Mouse (Mus musculus) mature B cell (primary cell): ENCODE results near the gene Ptpru.
"Not testable (repeated sequence)": the region's sequence is repeated elsewhere in the genome, so short reads cannot be mapped to it uniquely, and the experiment has no call there.

Experiments used
- in situ Hi-C: fragments of 300-500 bp; cut with MboI; formaldehyde crosslinking; loops from 2 replicates; pipeline ENCODE4 v1.14.3; 2019

Gene Ptpru

DNA sequence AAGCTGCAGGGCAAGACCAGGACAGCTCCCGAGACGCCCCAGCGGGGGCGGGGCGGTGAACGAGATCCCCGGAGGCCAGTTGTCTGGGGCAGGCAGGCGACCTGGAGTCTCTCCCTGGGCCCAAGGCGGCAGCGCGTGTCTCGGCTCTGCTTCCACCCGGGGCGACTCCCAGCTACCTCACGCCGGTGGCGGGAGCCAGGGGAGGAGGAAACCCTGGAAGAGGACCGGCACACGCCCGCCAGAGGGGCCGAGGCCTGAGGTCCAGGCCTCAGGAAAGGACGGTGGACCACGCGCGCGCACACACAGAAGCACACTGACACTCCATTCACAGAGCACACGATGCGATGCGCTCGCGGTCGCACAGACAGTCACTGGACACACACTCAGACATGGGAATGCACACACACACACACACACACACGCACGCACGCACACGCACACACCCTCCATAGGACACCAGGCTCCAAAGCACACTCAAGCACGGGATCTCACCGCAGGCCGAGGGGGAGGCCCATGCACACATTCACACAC, 1.7 kb downstream of the Ptpru start:
- in situ Hi-C loops, result loop anchor here (10.0 kb wide), 2 partner anchors 692 to 882 kb away; no protein-coding TSS in a partner anchor

DNA sequence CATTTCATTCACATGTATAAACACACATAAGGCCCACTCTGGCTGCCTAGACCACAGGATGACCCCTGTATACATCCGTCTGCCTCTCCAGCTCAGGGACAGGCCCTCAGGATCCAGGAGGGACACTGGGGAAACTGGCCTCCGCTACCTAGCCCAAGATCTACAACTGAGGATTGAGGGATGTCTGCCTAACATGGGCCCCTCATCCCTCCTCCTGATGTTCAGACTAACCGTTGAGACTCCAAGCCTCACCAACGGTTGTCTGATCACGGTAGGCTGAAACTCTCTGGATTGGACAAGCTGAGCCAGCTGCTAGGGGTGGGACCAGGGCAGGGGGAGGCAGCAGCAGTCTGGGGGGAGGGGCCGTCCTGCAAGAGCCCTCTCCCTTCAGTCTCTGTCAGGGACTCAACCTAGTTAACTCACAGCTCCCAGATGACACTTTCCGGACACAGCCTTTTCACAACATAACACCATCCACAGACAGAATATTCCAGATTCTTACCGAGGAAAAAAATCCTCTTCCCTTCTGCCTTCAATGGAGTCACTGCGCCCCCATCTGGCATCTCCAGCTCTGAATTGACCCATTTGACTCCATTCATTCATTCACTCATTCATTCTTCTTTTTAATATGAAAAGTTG, 4.0 kb downstream of the Ptpru start:
- in situ Hi-C loops, result loop anchor here (10.0 kb wide), 2 partner anchors 689 to 879 kb away; no protein-coding TSS in a partner anchor

DNA sequence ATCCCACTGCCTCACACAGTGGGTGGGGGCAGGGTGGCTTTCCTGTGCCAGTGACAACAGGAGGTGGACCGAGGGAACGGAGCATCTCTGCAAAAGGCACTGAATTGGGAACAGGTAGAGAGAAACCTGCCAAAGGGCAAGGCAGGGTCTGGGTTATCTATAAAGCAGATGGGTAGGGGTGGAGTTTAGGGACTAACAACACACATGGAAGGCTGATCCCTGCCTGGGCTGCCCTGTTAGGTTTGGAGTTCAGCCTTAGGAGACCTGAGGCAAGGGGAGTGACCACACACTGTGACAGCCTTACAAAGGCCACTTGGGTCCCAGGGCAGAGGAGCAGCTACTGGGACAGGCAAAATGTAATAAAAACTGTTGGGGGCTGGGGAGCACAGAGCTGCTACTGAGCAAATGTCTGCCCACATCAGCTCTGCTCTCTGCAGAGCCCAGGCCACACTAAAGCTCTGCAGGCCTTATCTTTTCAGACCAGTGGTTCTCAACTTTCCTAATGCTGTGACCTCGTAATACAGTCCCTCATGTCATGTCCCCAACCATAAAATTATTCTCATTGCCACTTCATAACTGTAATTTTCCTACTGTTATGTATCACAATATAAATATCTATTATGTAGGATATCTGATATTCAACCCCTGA, 5.2 kb downstream of the Ptpru start:
- in situ Hi-C loops, result loop anchor here (10.0 kb wide), 2 partner anchors 688 to 878 kb away; no protein-coding TSS in a partner anchor

DNA sequence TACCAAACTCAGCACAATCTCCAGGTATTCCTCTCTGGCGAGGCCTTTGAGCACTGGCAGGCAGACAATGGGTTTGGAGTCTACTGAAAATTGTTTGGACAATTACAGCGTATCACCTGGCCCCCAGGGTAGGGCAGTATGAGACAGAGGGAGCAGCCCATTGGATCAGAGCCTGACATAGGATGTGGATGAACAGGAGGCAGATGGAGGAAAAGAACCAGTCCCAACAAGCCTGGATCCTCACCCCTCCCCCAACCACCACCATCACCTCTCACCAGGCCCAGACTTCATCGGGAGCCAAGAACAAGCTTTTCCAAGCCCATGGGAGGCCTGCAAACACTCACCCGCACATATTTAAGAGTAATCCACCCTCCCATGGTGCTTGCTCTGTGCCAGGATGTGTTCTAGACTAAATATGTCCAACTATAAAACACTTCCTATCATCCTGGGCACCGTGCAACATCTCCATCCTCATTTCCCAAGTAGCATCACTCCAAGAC, 6.5 kb downstream of the Ptpru start:
- in situ Hi-C loops, result loop anchor here (10.0 kb wide), 2 partner anchors 687 to 877 kb away; no protein-coding TSS in a partner anchor

DNA sequence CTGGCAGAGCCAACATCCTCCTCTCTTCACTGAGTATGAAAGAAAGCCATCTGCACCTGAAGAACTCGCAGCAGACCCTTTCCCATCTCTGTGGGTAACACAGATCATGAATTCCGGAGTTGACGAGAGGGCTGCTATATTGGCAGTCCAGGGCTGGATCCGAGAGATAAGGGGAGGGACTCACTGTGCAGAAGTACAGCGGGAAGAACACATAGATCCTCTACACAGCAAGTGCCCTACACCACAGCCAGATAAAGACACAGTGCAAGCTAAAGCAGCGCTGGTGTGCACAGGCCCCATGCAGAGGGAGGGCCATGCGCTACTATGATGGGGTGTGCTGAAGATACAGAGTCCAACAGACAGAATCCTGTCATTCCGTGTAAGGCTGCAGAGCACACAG, 9.0 kb downstream of the Ptpru start:
- in situ Hi-C loops, result no loop called here

- in situ Hi-C loops, result no loop called here
Observed at GRCm38 (mm10) chr4:131826905-131827304, 11.2 kb downstream of the Ptpru start.

DNA sequence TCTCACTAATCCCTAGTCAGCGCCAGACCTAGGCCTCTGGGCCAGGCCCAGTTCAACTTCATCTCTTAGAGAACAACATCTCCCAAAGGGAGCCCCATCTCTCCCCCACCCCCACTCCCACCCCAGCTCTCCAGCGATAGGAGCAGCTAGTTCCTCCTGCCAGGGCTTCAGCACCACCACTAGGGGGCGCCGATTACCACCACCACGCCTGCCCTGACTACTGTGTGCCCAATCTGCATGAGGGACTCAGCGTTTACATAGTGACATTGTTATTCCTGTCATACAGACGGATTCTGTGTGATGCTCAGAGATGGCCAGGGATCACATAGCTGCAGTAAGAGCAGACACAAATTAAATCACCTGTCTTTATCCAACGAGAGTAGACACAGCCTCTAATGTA, 12.3 kb downstream of the Ptpru start:
- in situ Hi-C loops, result no loop called here

GRCm38 (mm10) chr4:131824939-131825338, 13.1 kb downstream of the Ptpru start:
- in situ Hi-C loops, result no loop called here

DNA sequence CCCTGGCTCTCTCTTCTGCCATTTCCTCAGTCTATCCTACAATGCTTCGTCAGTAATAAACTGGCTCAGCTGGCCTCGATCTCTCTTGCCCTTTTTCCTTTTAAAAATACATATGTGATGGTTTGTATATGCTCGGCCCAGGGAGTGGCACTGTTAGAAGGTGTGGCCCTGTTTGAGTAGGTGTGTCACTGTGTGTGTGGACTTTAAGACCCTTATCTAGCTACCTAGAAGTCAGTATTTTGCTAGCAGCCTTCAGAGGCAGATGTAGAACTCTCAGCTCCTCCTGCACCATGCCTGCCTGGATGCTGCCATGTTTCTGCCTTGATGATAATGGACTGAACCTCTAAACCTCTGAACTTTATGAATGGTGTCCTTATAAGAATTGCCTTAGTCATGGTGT, 15.5 kb downstream of the Ptpru start:
- in situ Hi-C loops, result no loop called here

- in situ Hi-C loops, result no loop called here
Observed at GRCm38 (mm10) chr4:131821161-131821731, 16.8 kb downstream of the Ptpru start.

DNA sequence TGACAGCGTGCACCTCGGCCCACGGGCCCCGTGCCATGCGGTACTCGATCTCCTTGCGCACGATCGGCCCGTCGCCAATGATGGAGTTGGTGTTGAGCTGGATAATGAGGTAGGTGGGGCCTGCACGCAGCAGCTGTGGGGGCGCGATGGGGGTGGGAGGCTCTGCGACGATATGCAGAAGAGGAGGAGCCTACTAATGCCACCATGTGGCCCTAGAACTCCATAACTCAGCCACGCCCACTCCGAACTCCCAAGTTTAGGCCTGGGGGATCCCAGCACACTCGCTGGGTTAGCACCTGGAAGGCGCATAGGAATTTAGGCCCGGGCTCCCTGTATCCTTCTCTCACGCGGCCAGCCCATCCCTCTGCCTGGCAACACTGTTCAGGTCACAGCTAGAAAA, 19.2 kb downstream of the Ptpru start:
- in situ Hi-C loops, result no loop called here

GRCm38 (mm10) chr4:131815774-131816173, 22.3 kb downstream of the Ptpru start:
- in situ Hi-C loops, result no loop called here

DNA sequence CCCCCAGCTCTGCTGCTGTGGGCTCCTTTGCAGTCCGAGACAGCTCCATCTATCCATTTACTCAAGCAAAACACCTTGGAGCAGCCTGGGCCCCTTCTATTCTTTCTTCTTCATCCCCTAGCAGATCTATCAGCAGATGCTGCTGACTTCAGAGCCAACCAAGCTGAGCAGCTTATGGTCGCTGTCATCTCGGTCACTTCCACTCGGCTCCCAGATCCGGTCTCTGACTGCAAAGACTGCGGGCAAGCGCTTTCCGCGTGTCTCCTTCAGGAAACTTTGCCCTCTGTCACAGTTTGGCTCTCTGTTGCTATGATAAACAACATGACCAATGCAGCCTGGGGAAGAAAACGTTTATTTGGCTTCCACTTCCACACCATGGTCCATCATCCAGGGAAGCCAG, 23.2 kb downstream of the Ptpru start:
- in situ Hi-C loops, result no loop called here

- in situ Hi-C loops, result no loop called here
Observed at GRCm38 (mm10) chr4:131813798-131814197, 24.3 kb downstream of the Ptpru start.

DNA sequence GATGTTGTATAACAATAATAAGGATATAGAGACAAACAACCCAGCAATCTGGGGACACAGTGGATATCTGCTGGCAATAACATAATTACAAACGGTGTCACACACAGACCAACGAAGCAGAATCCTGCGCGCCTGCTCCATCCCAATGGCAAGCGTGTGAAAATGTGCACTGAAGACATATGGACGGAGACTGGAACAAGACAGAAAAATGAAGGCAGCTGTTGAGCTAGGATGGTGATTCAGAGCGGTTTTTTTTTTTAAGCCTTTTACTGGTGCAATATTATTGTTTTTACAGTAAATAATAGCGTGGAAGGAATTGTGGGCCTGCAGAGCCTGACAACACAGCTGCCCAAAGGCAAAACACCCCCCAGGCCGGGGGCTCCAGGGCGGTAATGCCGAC, 25.6 kb downstream of the Ptpru start:
- in situ Hi-C loops, result no loop called here

DNA sequence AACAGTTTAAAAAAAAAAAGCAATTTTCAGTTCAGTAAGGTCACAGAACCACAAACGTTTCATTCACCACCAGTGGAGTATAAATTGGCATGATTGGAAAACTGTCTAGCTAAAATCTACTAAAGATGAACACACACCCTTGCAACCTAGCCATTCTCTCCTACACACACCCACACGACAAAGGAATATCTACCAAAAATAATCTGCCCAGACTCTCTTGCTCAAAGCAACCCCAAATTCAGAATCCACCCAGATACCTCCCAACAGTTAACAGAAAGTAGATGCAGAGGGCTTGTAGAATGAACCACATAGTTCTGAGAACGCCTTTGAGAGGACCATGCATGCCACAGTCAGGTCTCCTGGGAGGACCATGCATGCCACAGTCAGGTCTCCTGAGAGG, 32.8 kb downstream of the Ptpru start:
- in situ Hi-C loops, result no loop called here

GRCm38 (mm10) chr4:131804732-131805131, 33.4 kb downstream of the Ptpru start:
- in situ Hi-C loops, result not testable (repeated sequence)

DNA sequence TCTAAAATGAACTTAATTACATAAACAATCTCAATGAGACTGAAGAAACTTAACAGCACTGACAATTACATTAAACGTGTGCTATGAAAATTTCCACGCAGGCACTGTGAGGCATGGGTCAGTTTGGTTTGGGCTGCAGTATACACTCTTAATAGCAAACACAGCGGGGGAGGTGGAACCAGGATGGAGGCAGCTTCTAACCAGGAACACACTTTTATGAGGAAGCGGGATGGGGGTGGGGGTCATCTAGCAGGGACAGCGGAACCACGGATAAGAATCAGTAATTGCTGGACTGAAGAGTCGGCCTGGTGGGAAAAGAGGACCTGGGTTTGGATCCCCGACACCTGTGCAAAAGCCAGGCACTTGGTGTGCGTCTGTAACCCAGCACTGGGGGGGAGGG, 34.2 kb downstream of the Ptpru start:
- in situ Hi-C loops, result no loop called here

GRCm38 (mm10) chr4:131798968-131799367, 39.1 kb downstream of the Ptpru start:
- in situ Hi-C loops, result no loop called here

GRCm38 (mm10) chr4:131797920-131798319, 40.2 kb downstream of the Ptpru start:
- in situ Hi-C loops, result no loop called here

DNA sequence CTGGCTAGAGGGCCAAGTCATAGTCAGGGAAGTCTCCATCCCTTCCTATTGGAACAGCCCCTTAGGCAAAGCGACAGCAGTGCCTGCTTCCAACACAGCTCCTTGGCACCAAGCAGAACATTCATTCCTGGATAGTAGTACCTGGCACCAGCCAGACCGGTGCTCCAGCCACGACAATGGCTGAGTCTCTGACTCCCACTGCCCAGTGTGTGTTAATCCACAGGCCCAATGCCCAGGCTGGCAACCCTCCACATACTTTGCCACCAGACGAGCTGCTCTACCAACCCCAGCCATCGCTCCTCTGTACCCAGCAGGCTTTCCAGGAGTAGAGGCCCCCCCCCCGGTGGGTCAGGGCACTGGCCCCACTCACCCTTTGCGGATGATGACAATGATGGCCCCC, 40.6 kb downstream of the Ptpru start:
- in situ Hi-C loops, result no loop called here

- in situ Hi-C loops, result no loop called here
Observed at GRCm38 (mm10) chr4:131796312-131797080, 41.6 kb downstream of the Ptpru start.
